Mouse (Mus musculus) granulocyte monocyte progenitor cell, adult 5-6 weeks (primary cell): ENCODE results near the gene Sit1. TPM values are rescaled to one million over a fixed set of nuclear protein-coding genes. Genes with fewer than 3 reads are reported as not detected.
"Not testable (repeated sequence)": the region's sequence is repeated elsewhere in the genome, so short reads cannot be mapped to it uniquely, and the experiment has no call there.

Experiments
- ATAC-seq: replicated peaks from 2 replicates; pipeline ENCODE4 v1.8.0; 2016; ENCODE audit warnings: mild to moderate bottlenecking, moderate TSS enrichment, inconsistent platforms; ENCODE audit not compliant: poor library complexity, severe bottlenecking
- total RNA-seq, 2 experiments: library from RNA; stranded (forward) in 1 of 2; stranded (reverse) in 1 of 2; fragments of 200-712, 200-1000 nt in 1 of 2; fragments of >200 nt in 1 of 2; fragmentation: Nextera tagmentation in 1 of 2; gene quantifications; 2 replicates each; pipeline ENCODE4 v1.2.3; 2014 to 2017

Sit1 gene
- total RNA-seq, 2 experiments from 2014 or later, result not detected

GRCm38 (mm10) chr4:43503041-43503440, 19.5 kb upstream of the Sit1 start:
- no peak for ATAC-seq

GRCm38 (mm10) chr4:43499407-43500333, 16.1 kb upstream of the Sit1 start, which contains the start of gene Arhgef39:
Arhgef39 (minus strand) TSS chr4:43499695.
- peak; percentile 72 for ATAC-seq

GRCm38 (mm10) chr4:43498983-43499382, 15.4 kb upstream of the Sit1 start:
- peak; percentile 28 for ATAC-seq

GRCm38 (mm10) chr4:43497946-43498345, 14.4 kb upstream of the Sit1 start:
- ATAC-seq, result no peak

- ATAC-seq, result no peak
Measured at GRCm38 (mm10) chr4:43497405-43497804, 13.9 kb upstream of the Sit1 start.

GRCm38 (mm10) chr4:43496587-43496986, 13.1 kb upstream of the Sit1 start:
- no peak for ATAC-seq

- ATAC-seq, result no peak
Measured at GRCm38 (mm10) chr4:43493846-43494240, 10.3 kb upstream of the Sit1 start.

GRCm38 (mm10) chr4:43493186-43493845, 9.8 kb upstream of the Sit1 start:
- peak; percentile 85 for ATAC-seq

- peak; percentile 94 for ATAC-seq
Measured at GRCm38 (mm10) chr4:43492821-43493185, 9.3 kb upstream of the Sit1 start, which contains the start of gene Ccdc107. Ccdc107 (plus strand) TSS chr4:43492900.

- ATAC-seq, result no peak
Measured at GRCm38 (mm10) chr4:43492101-43492820, 8.7 kb upstream of the Sit1 start.

- no peak for ATAC-seq
Measured at GRCm38 (mm10) chr4:43490801-43491200, 7.3 kb upstream of the Sit1 start.

- no peak for ATAC-seq
Measured at GRCm38 (mm10) chr4:43489611-43490010, 6.1 kb upstream of the Sit1 start.

GRCm38 (mm10) chr4:43485666-43486065, 2.1 kb upstream of the Sit1 start:
- not testable (repeated sequence) for ATAC-seq

GRCm38 (mm10) chr4:43482591-43482990, 943 bp downstream of the Sit1 start:
- no peak for ATAC-seq

GRCm38 (mm10) chr4:43481894-43482456, 1.6 kb downstream of the Sit1 start:
- ATAC-seq, result peak; percentile 66

GRCm38 (mm10) chr4:43480985-43481384, 2.5 kb downstream of the Sit1 start:
- no peak for ATAC-seq

GRCm38 (mm10) chr4:43478906-43479832, 4.4 kb downstream of the Sit1 start:
- peak; percentile 39; the same call in 1 of the 2 replicates for ATAC-seq

- ATAC-seq, result peak; percentile 31
Measured at GRCm38 (mm10) chr4:43478534-43478858, 5.0 kb downstream of the Sit1 start.

- ATAC-seq, result peak; percentile 81
Measured at GRCm38 (mm10) chr4:43477857-43478533, 5.5 kb downstream of the Sit1 start.
